Mouse (Mus musculus) liver, embryonic 14.5 days (tissue): Measurements from ENCODE around the gene Gclm. TPM values are rescaled to one million over a fixed set of nuclear protein-coding genes. Genes with fewer than 3 reads are reported as not detected.
A peak's percentile ranks its signal among the peaks of the same experiment; 100 is the strongest.
"Not testable (repeated sequence)": the region's sequence is repeated elsewhere in the genome, so short reads cannot be mapped to it uniquely, and the experiment has no call there.

ENCODE experiments used
- ATAC-seq: fragments of 200-750 bp; cut with Nextera tagmentation; 2 replicates; pipeline ENCODE4 v1.8.0; 2017; ENCODE audit warnings: moderate number of reproducible peaks, mild to moderate bottlenecking, moderate library complexity; ENCODE audit not compliant: insufficient read depth
- DNase-seq, 3 experiments: peaks; one replicate each; pipeline ENCODE4 v3.0.0-alpha.2; 2012 to 2013; ENCODE audit warnings: low read depth in 3 of 3, low spot score in 3 of 3
- H3K27ac ChIP-seq: fragments of 300-500 bp; sonication (generic); 2 replicates; pipeline ENCODE4 v1.5.1; 2014; ENCODE audit warnings: moderate library complexity, mild to moderate bottlenecking, control low read depth, inconsistent platforms
- H3K27me3 ChIP-seq: fragments of 300-500 bp; sonication (generic); 2 replicates; pipeline ENCODE4 v1.6.1; 2014; ENCODE audit warnings: mild to moderate bottlenecking, low read length, moderate library complexity; ENCODE audit not compliant: control insufficient read depth, insufficient read depth
- H3K36me3 ChIP-seq: fragments of 300-500 bp; sonication (generic); replicated peaks from 2 replicates; pipeline ENCODE4 v1.6.1; 2014; ENCODE audit warnings: low read depth; ENCODE audit not compliant: control insufficient read depth, insufficient read depth
- H3K4me1 ChIP-seq, 2 experiments: fragments of 200-500 bp in 1 of 2; fragments of 300-500 bp in 1 of 2; sonication (generic) in 1 of 2; replicated peaks; 2 replicates each; pipeline ENCODE4 v1.6.1; 2012 to 2014; ENCODE audit warnings: antibody characterized with exemption in 1 of 2, inconsistent platforms in 1 of 2, low read length in 1 of 2; ENCODE audit not compliant: control insufficient read depth in 2 of 2, insufficient read depth in 2 of 2
- H3K4me2 ChIP-seq: fragments of 300-500 bp; sonication (generic); 2 replicates; pipeline ENCODE4 v1.6.1; 2014; ENCODE audit warnings: low read depth, mild to moderate bottlenecking, control low read depth, moderate library complexity
- H3K4me3 ChIP-seq, 2 experiments: fragments of 200-500 bp in 1 of 2; fragments of 300-500 bp in 1 of 2; sonication (generic) in 1 of 2; 2 replicates each; pipeline ENCODE4 v1.5.1; 2012 to 2014; ENCODE audit warnings: low read depth in 2 of 2, low read length in 2 of 2, mild to moderate bottlenecking in 2 of 2, control low read depth in 1 of 2, inconsistent platforms in 1 of 2, moderate library complexity in 1 of 2; ENCODE audit not compliant: insufficient read depth in 1 of 2
- H3K9ac ChIP-seq: fragments of 300-500 bp; sonication (generic); replicated peaks from 2 replicates; pipeline ENCODE4 v1.6.1; 2014; ENCODE audit warnings: mild to moderate bottlenecking, control low read depth, moderate library complexity
- H3K9me3 ChIP-seq: fragments of 300-500 bp; sonication (generic); 2 replicates; pipeline ENCODE4 v1.6.1; 2016; ENCODE audit warnings: low read length, mixed read lengths; ENCODE audit not compliant: control insufficient read depth
- CTCF ChIP-seq: IDR thresholded peaks from 2 replicates; pipeline ENCODE4 v1.5.1; 2016; ENCODE audit warnings: antibody characterized with exemption, low read depth, control low read depth
- EP300 ChIP-seq: IDR thresholded peaks from 2 replicates; pipeline ENCODE4 v1.6.1; 2016; ENCODE audit warnings: antibody characterized with exemption, low read depth
- WGBS: fragments of 180-500 bp; shearing (Covaris S2); extraction: QIAGEN DNeasy Blood & Tissue Kit; methylation state at CpG from one replicate; pipeline ENCODE4 v1.1.7; 2014; ENCODE audit not compliant: insufficient replicate concordance; 5-methylcytosine and 5-hydroxymethylcytosine counted together
- polyA plus RNA-seq, 2 experiments: library from polyadenylated mRNA; depleted of rRNA in 1 of 2; stranded (reverse) in 1 of 2; unstranded in 1 of 2; fragments of >200 nt; fragmentation: Nextera tagmentation in 1 of 2; extraction: Ambion mirVana in 1 of 2; gene quantifications; 2 replicates each; pipeline versions ENCODE4 v1.2.1 to v1.2.3; 2012 to 2014

The Gclm gene
- polyA plus RNA-seq, 2 experiments, result 140 to 360 TPM

- H3K9me3 ChIP-seq, result no peaks in the 10 kb centered on the region
- no peak overlapping the region for H3K4me2 ChIP-seq
- DNase-seq (no peak), ATAC-seq (no peak)
- TF ChIP-seq EP300 (no peak), CTCF (no peak)
- H3K27me3 ChIP-seq, result no peaks in the 10 kb centered on the region; the same call in 1 of the 2 replicates
- H3K9ac ChIP-seq, result no peak overlapping the region
- H3K4me3 ChIP-seq, result no peak overlapping the region
- H3K4me1 ChIP-seq, result peaks cover 0 to 11% of the 10 kb centered on the region in 2 experiments; a peak in 2 of 4 replicates
- WGBS, result 69% methylated on average over 5 of the region's 5 CpGs
- no peak overlapping the region for H3K27ac ChIP-seq
- peaks cover 11% of the 10 kb centered on the region for H3K36me3 ChIP-seq
Measured at GRCm38 (mm10) chr3:122288613-122289195, 43.3 kb downstream of the Gclm start.

- WGBS, result 49% methylated on average over 3 of the region's 4 CpGs
Measured at GRCm38 (mm10) chr3:122289344-122289743, 44.0 kb downstream of the Gclm start.

DNA sequence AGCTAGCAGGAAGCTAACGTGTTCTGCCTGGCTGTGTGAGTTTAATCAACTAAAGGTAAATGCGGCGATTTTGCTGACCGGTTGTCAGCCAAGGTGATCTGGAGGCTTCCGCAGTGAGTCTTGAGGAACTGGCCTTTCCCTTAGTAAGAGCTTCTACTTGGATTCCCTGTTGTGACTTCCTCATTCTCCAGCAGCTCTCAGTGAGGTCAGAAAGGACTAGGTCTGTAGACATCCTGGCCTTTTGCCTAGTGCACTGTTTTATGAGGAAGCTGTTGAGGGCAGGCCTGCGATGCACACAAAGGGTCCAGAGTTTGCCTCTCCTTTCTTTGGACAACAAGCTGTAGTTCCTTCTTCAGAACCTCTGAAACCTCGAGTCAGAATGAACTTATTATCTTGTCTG lies 45.3 kb downstream of the Gclm start:
- 31% methylated on average over 7 of the region's 7 CpGs for WGBS
- DNase-seq (no peak), ATAC-seq (no peak)
- H3K4me1 ChIP-seq, result peaks cover 0 to 14% of the 10 kb centered on the region in 2 experiments; a peak in 2 of 4 replicates
- no peaks in the 10 kb centered on the region; the same call in 1 of the 2 replicates for H3K27me3 ChIP-seq
- no peak overlapping the region for H3K4me2 ChIP-seq
- H3K27ac ChIP-seq, result no peak overlapping the region
- H3K36me3 ChIP-seq, result no peaks in the 10 kb centered on the region; the same call in 1 of the 2 replicates
- no peak overlapping the region for H3K9ac ChIP-seq
- H3K9me3 ChIP-seq, result no peaks in the 10 kb centered on the region
- H3K4me3 ChIP-seq, result no peak overlapping the region
- no peak for TF ChIP-seq CTCF
- TF ChIP-seq EP300, result no peak

More at GRCm38 (mm10) chr3:122289344-122289743, 44.0 kb downstream of the Gclm start:
- H3K4me3 ChIP-seq, H3K36me3 ChIP-seq, H3K4me2 ChIP-seq, H3K9ac ChIP-seq, ATAC-seq, H3K27ac ChIP-seq, H3K27me3 ChIP-seq, DNase-seq, H3K9me3 ChIP-seq: not testable (repeated sequence)
- H3K4me1 ChIP-seq, result peaks cover 0 to 13% of the 10 kb centered on the region in 2 experiments; a peak in 2 of 4 replicates

GRCm38 (mm10) chr3:122291828-122292227 lies 46.5 kb downstream of the Gclm start:
- Histone ChIP-seq H3K36me3 (no peaks in the 10 kb centered on the region), H3K27me3 (no peaks in the 10 kb centered on the region; the same call in 1 of the 2 replicates), H3K4me2 (peak overlapping the region; percentile 92), H3K4me3 (no peak overlapping the region), H3K4me1 (peaks cover 0 to 15% of the 10 kb centered on the region in 2 experiments; a peak in 2 of 4 replicates), H3K27ac (no peak overlapping the region), H3K9ac (no peak overlapping the region), H3K9me3 (no peaks in the 10 kb centered on the region)
- WGBS, result 43% methylated on average over 12 of the region's 12 CpGs
- no peak for ATAC-seq
- no peak for DNase-seq
- TF ChIP-seq CTCF (no peak), EP300 (no peak)

DNA sequence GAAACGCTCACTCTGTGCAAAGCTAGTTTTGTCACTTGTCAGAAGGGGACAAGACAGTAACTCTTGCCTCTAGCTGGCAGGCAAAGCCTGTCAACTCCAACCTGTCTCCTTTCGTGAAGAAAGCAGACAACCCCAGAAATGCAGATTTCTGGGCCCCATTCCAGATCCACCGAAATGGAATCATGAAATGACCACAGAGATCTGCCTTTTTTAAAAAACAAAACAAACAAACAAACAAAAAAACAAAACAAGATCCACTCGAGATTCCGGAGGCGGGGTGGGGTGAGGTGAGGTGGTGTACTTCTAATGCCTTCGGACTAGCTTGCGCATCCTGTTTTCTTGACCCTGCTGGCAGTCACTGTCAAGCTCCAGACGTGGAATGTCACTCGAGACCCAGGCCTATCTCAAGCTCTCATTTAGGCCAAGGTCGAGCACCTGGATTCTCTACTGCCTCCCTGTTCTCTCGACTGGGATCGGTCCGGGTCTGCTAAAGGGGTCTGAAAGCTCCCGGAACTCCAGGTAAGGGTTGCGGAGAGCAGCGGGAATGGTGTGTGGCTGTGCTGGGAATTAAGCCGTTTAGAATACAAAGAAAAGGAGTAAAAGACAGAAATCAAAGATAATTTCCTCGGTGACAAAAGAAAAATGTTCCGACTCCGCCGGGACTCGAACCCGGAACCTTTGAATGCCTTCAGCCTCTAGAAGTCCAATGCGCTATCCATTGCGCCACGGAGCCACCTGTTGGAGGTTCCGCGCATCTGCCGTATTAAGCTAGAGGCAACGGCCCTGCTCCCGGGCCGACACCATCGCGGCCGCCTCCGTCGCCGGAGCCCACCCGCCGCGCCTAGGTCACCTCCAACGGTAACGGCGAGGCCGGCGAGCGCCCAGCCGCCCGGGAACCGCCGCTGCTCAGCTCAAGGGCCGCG lies 47.2 kb downstream of the Gclm start:
- 9% methylated on average over 47 of the region's 54 CpGs for WGBS
- peak overlapping the region; percentile 79 to 86 for H3K4me3 ChIP-seq
- no peaks in the 10 kb centered on the region; the same call in 1 of the 2 replicates for H3K27me3 ChIP-seq
- no peaks in the 10 kb centered on the region for H3K36me3 ChIP-seq
- H3K9ac ChIP-seq, result peak overlapping the region; percentile 82
- H3K9me3 ChIP-seq, result no peaks in the 10 kb centered on the region
- DNase-seq (peak; percentile 69 to 75 (median 71)), ATAC-seq (peak; percentile 88)
- no peak overlapping the region for H3K27ac ChIP-seq
- peaks cover 0 to 15% of the 10 kb centered on the region in 2 experiments; a peak in 2 of 4 replicates for H3K4me1 ChIP-seq
- TF ChIP-seq CTCF, result peak; percentile 42; the same call in 1 of the 2 replicates
- TF ChIP-seq EP300, result no peak
- H3K4me2 ChIP-seq, result peak overlapping the region; percentile 92
